Mouse (Mus musculus) lung, embryonic 14.5 days (tissue): ENCODE results near the gene Itfg2. TPM values are rescaled to one million over a fixed set of nuclear protein-coding genes. Genes with fewer than 3 reads are reported as not detected.

ENCODE experiments used
- ATAC-seq: fragments of 200-750 bp; cut with Nextera tagmentation; 2 replicates; pipeline ENCODE4 v1.8.0; 2017; ENCODE audit warnings: mild to moderate bottlenecking, moderate TSS enrichment, moderate library complexity; ENCODE audit not compliant: insufficient read depth
- DNase-seq: peaks from one replicate; pipeline ENCODE4 v3.0.0-alpha.2; 2015
- H3K27ac ChIP-seq: fragments of 300-500 bp; sonication (generic); 2 replicates; pipeline ENCODE4 v1.5.1; 2014; ENCODE audit warnings: low read depth, mild to moderate bottlenecking, moderate library complexity
- H3K27me3 ChIP-seq: fragments of 300-500 bp; sonication (generic); 2 replicates; pipeline ENCODE4 v1.6.1; 2014; ENCODE audit warnings: low read length, control low read depth; ENCODE audit not compliant: insufficient read depth
- H3K36me3 ChIP-seq: fragments of 300-500 bp; sonication (generic); 2 replicates; pipeline ENCODE4 v1.6.1; 2014; ENCODE audit warnings: control low read depth; ENCODE audit not compliant: insufficient read depth
- H3K4me1 ChIP-seq: fragments of 300-500 bp; sonication (generic); 2 replicates; pipeline ENCODE4 v1.6.1; 2014; ENCODE audit warnings: antibody characterized with exemption, control low read depth; ENCODE audit not compliant: insufficient read depth
- H3K4me2 ChIP-seq: fragments of 300-500 bp; sonication (generic); 2 replicates; pipeline ENCODE4 v1.6.1; 2014; ENCODE audit warnings: mild to moderate bottlenecking
- H3K4me3 ChIP-seq: fragments of 300-500 bp; sonication (generic); 2 replicates; pipeline ENCODE4 v1.5.1; 2014; ENCODE audit warnings: low read depth, low read length
- H3K9ac ChIP-seq: fragments of 300-500 bp; sonication (generic); 2 replicates; pipeline ENCODE4 v1.6.1; 2014
- H3K9me3 ChIP-seq: fragments of 300-500 bp; sonication (generic); 2 replicates; pipeline ENCODE4 v1.6.1; 2016; ENCODE audit warnings: low read depth, low read length, control low read depth
- CTCF ChIP-seq: IDR thresholded peaks from 2 replicates; pipeline ENCODE4 v1.5.1; 2016; ENCODE audit warnings: antibody characterized with exemption, low read depth
- WGBS: fragments of 180-500 bp; shearing (Covaris S2); extraction: QIAGEN DNeasy Blood & Tissue Kit; methylation state at CpG from one replicate; pipeline ENCODE4 v1.1.7; 2014; 5-methylcytosine and 5-hydroxymethylcytosine counted together
- polyA plus RNA-seq: library from polyadenylated mRNA; unstranded; fragments of >200 nt; fragmentation: Nextera tagmentation; extraction: Ambion mirVana; gene quantifications from 2 replicates; pipeline ENCODE4 v1.2.1, GENCODE M21; 2014

Itfg2 gene
- polyA plus RNA-seq, 1 experiment from 2014 or later, result 41.4 TPM

DNA sequence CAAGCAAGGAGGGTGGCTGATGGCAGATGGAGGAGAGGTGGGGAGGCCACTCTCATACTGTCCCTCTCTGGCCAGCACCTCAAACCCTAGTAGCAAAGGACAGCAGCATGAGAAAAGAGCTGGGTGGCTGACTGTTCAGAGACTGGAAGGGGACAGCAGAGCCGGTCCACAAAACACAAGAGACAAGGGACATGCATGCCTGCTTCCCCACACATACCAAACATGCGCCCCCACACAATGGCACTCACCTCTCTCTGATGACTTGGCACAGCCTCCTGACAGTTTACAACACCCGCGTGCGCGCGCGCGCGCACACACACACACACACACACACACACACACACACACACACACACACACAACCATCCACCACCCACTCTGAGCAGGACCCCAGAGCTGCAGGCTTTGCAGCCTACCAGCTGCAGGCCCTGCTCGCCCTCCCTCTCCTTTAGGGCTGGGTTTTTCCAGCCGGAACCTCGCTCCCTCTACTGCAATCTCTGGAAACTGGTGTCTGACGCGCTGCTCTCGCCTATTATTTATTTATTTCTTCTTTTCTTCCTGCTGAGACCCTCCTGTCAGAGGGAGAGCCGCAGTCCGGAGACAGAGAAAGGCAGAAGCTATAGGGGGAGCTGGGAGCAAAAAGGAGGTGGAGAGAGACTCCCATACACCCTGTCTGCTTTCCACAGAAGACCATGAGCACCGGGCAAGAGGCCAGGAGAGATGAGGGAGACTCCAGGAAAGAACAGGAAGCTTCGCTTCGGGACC, 25.1 kb downstream of the Itfg2 start:
- Histone ChIP-seq H3K27ac (peak overlapping the region; percentile 3; the same call in 1 of the 2 replicates), H3K27me3 (no peaks in the 10 kb centered on the region), H3K9ac (peak overlapping the region; percentile 21), H3K9me3 (no peaks in the 10 kb centered on the region), H3K4me1 (no peaks in the 10 kb centered on the region), H3K36me3 (no peaks in the 10 kb centered on the region), H3K4me3 (peak overlapping the region; percentile 22), H3K4me2 (peak overlapping the region; percentile 61)
- DNase-seq (peak; percentile 75), ATAC-seq (peak; percentile 91)
- WGBS, result 32% methylated on average over 21 of the region's 21 CpGs
- TF ChIP-seq CTCF, result peak; percentile 12; the same call in 1 of the 2 replicates

DNA sequence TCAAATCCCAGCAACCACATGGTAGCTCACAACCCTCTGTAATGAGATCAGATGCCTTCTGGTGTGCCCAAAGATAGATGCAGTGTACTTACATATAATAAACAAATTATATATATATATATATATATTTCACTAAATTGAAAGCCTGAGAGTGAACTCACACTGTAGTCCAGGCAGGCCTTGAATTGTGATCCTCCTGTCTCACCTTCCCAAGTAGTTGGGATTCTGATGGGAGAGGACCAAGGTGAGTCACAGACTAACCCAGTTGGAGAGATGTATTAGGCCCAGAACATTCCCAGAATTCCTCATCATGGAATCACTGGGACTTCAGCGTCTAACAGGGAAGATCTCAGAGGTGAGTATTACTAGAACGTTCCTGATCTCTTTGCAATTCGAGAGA, 25.7 kb downstream of the Itfg2 start, which contains the start of gene Nrip2:
Gene Nrip2, plus strand, starts transcription at position 301 of the 400 bp plus-strand sequence.
- no peak for ATAC-seq

DNA sequence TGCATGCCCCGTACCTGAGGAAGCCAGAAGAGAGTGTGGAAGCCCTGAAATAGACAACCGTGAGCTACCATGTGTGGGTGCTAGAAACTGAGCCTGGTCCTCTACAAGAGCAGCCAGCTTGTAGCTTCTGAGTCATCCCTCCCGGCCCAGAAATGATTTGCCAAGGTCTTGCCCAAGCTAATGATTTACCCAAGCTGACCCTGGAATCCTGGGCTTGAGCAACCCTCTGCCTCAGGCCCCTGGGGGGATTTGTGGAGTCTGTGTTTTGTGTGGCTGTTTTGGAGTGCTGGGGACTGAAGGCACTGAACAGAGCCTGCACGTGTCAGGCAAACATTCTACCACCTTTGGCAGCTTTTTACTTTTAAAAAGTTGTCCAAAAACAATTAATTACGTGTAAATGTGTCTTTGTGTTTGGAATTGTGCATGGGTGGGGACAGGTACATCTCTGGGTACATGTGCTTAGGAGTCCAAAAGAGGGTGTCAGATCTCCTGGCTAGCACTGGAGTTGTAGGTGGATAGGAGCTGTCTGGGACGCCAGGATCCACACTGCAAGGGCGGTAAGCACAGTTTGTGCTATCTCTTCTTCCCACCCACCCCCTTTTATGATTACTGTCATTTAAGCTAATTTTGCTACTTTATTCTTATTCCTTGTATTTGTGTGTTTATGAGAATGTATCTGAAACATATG, 27.0 kb downstream of the Itfg2 start:
- Histone ChIP-seq H3K9ac (no peak overlapping the region), H3K4me3 (no peak overlapping the region), H3K27ac (no peak overlapping the region), H3K4me1 (no peaks in the 10 kb centered on the region), H3K4me2 (no peak overlapping the region), H3K36me3 (no peaks in the 10 kb centered on the region), H3K9me3 (no peaks in the 10 kb centered on the region), H3K27me3 (no peaks in the 10 kb centered on the region)
- WGBS, result 71% methylated on average over 7 of the region's 7 CpGs
- ATAC-seq (no peak), DNase-seq (no peak)
- no peak for TF ChIP-seq CTCF

More for the DNA sequence above, 25.7 kb downstream of the Itfg2 start, which contains the start of gene Nrip2:
- no peaks in the 10 kb centered on the region for H3K9me3 ChIP-seq
- H3K4me2 ChIP-seq, result peak within 1 kb of the TSS; percentile 61
- H3K9ac ChIP-seq, result peak within 1 kb of the TSS; percentile 21
- TF ChIP-seq CTCF, result no peak
- peak within 1 kb of the TSS; percentile 3; the same call in 1 of the 2 replicates for H3K27ac ChIP-seq
- no peaks in the 10 kb centered on the region for H3K4me1 ChIP-seq
- DNase-seq, result no peak
- 60% methylated on average over 3 of the region's 3 CpGs for WGBS
- no peaks in the 10 kb centered on the region for H3K27me3 ChIP-seq
- no peaks in the 10 kb centered on the region for H3K36me3 ChIP-seq
- H3K4me3 ChIP-seq, result peak within 1 kb of the TSS; percentile 22

DNA sequence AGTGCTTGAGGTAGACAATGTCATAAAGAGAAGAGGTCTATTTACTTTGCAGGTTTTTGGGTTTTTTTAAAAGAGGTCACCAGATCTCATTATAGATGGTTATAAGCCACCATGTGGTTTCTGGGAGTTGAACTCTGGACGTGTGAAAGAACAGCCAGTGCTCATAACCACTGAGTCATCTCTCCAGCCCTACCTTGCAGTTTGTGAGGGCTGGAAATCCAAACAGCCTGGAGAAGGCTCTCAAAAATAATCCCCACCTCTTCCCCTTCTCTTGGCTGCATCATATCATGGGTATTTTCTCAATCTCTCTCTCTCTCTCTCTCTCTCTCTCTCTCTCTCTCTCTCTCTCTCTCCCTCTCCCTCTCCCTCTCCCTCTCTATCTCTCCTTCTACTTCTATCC, 34.0 kb downstream of the Itfg2 start:
- Histone ChIP-seq H3K4me2 (no peak overlapping the region), H3K27ac (no peak overlapping the region), H3K36me3 (no peaks in the 10 kb centered on the region), H3K4me1 (no peaks in the 10 kb centered on the region), H3K4me3 (no peak overlapping the region), H3K9ac (no peak overlapping the region), H3K27me3 (no peaks in the 10 kb centered on the region), H3K9me3 (no peaks in the 10 kb centered on the region)
- DNase-seq (no peak), ATAC-seq (no peak)
- WGBS, result 50% methylated on average over 1 of the region's 1 CpGs
- no peak for TF ChIP-seq CTCF

DNA sequence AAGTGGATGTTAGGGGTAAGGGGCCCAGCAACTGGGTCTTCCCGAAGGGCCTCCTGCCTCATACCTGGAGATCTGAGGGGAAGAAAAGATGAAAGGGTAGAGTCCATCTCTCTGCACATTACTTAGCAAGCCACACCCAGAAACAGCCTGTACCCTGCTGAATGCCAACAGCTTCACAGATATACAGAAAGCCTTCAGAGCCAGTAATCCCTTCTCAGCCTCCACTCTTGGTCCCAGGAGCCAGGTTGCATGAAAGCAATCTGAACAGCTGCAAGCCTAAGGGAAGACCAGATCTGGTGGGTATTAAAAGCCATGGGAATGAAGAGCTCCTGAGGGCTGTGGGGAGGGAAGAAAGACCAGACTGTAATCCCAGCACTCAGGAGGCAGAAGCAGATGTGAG, 35.5 kb downstream of the Itfg2 start:
- no peak overlapping the region for H3K27ac ChIP-seq
- no peaks in the 10 kb centered on the region for H3K27me3 ChIP-seq
- DNase-seq (no peak), ATAC-seq (no peak)
- no peak overlapping the region for H3K9ac ChIP-seq
- no peaks in the 10 kb centered on the region for H3K36me3 ChIP-seq
- no peak overlapping the region for H3K4me2 ChIP-seq
- no peaks in the 10 kb centered on the region for H3K4me1 ChIP-seq
- H3K9me3 ChIP-seq, result no peaks in the 10 kb centered on the region
- 84% methylated on average over 1 of the region's 1 CpGs for WGBS
- no peak for TF ChIP-seq CTCF
- no peak overlapping the region for H3K4me3 ChIP-seq

DNA sequence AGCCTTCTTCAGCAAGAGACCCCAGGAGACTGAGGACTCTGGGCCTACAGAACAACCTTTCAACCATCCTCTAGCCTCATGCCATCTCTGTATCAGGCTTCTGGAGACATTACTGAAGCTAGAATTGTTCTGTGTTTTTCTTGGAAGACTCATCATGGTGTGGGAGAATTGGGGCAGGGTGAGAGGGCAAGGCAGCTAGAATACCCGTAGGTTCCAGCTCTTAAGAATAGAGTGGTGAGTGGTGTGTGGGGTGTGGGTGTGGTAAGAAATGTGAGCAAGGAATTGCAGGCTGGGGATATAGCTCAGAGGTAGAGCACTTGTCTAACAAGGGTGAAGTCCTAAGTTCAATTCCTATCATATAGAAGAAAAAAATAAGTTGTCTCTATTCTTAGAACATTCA, 39.7 kb downstream of the Itfg2 start:
- no peak for ATAC-seq
- H3K9me3 ChIP-seq, result no peaks in the 10 kb centered on the region
- H3K4me1 ChIP-seq, result no peaks in the 10 kb centered on the region
- TF ChIP-seq CTCF, result no peak
- no peak for DNase-seq
- no peak overlapping the region for H3K4me2 ChIP-seq
- no peak overlapping the region for H3K4me3 ChIP-seq
- H3K27me3 ChIP-seq, result no peaks in the 10 kb centered on the region
- H3K27ac ChIP-seq, result no peak overlapping the region
- H3K36me3 ChIP-seq, result no peaks in the 10 kb centered on the region
- H3K9ac ChIP-seq, result no peak overlapping the region
- 68% methylated on average over 1 of the region's 1 CpGs for WGBS

DNA sequence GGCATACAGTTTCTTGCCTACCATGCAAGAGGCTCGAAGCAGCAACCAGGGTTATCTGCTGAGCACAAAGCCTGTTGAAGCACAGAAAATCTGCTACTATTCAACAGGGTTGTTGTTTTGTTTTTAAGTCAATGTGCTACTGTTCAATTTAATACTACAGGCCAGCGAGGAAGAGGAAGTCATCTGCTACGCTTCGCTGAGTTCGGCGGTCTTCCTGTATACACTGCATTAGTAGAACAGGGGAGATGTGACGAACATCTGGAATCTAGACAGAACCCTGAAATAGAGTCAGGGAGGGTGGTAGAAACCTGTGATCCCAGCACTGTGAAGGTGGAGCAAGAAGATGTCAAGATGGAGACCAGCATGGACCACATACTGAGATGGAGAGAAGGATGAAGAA, 41.0 kb downstream of the Itfg2 start:
- H3K27ac ChIP-seq, result no peak overlapping the region
- no peak overlapping the region for H3K9ac ChIP-seq
- TF ChIP-seq CTCF, result no peak
- ATAC-seq (no peak), DNase-seq (no peak)
- H3K27me3 ChIP-seq, result no peaks in the 10 kb centered on the region
- WGBS, result 68% methylated on average over 7 of the region's 7 CpGs
- no peaks in the 10 kb centered on the region for H3K36me3 ChIP-seq
- no peak overlapping the region for H3K4me2 ChIP-seq
- H3K4me1 ChIP-seq, result no peaks in the 10 kb centered on the region
- H3K9me3 ChIP-seq, result no peaks in the 10 kb centered on the region
- no peak overlapping the region for H3K4me3 ChIP-seq
